Mouse (Mus musculus) embryonic fibroblast, embryonic 13.5 days (primary cell): ENCODE data around the gene Cfap157.

ENCODE experiments used
- CTCF ChIP-seq: IDR thresholded peaks from 2 replicates; pipeline ENCODE4 v1.5.1; 2011; ENCODE audit warnings: mild to moderate bottlenecking, control low read depth, low read length, moderate library complexity, borderline replicate concordance; ENCODE audit not compliant: insufficient read depth
- POLR2A ChIP-seq: IDR thresholded peaks from 2 replicates; pipeline ENCODE4 v1.6.1; 2011; ENCODE audit warnings: low read depth, mild to moderate bottlenecking, control low read depth, low read length, moderate library complexity

GRCm38 (mm10) chr2:32742173-32742531, 42.1 kb downstream of the Cfap157 start:
- TF ChIP-seq CTCF (no peak), POLR2A (no peak)
